7 mouse cellular contexts compared by ENCODE assay signal in genomic region chr3:138442612-138443464, GRCm38 (mm10). TPM values are rescaled to one million over a fixed set of nuclear protein-coding genes. Genes with fewer than 3 reads are reported as not detected.
DNase-seq lines count a peak whose midpoint lies in the region; ATAC-seq and TF ChIP-seq lines count a peak whose summit lies in the region.

TSS of gene Adh5 (plus strand) at chr3:138443093.

- H3K4me3 ChIP-seq in embryonic facial prominence, embryonic 12.5 days, result peak within 1 kb of the TSS; percentile 75
- H3K4me3 ChIP-seq in kidney, adult 2 months (ENCODE audit: insufficient read depth, low read depth, low read length), result peak within 1 kb of the TSS; percentile 97
- H3K4me3 ChIP-seq in limb, embryonic 12.5 days (replicated peaks), result peak within 1 kb of the TSS; percentile 78
- peak within 1 kb of the TSS; percentile 76 for H3K4me3 ChIP-seq in midbrain, embryonic 15.5 days
- H3K4me3 ChIP-seq in spleen, adult 2 months (ENCODE audit: extremely low read depth, insufficient read depth, insufficient read length), result peak within 1 kb of the TSS; percentile 71

- TF ChIP-seq POLR2A in kidney, adult 2 months (IDR thresholded peaks at IDR 0.05; ENCODE audit: low read depth, low read length), result no peak
- TF ChIP-seq POLR2A in spleen, adult 2 months (IDR thresholded peaks at IDR 0.05; ENCODE audit: low read depth, low read length), result peak; percentile 40; the same call in 1 of the 2 replicates

- H3K4me2 ChIP-seq in embryonic facial prominence, embryonic 12.5 days (replicated peaks), result peak within 1 kb of the TSS; percentile 74
- H3K4me2 ChIP-seq in limb, embryonic 12.5 days, result peak within 1 kb of the TSS; percentile 75
- peak within 1 kb of the TSS; percentile 95 for H3K4me2 ChIP-seq in midbrain, embryonic 15.5 days

- H3K27ac ChIP-seq in embryonic facial prominence, embryonic 12.5 days, result peak within 1 kb of the TSS; percentile 89
- H3K27ac ChIP-seq in kidney, adult 2 months (ENCODE audit: insufficient read depth, low read depth, low read length), result peak within 1 kb of the TSS; percentile 92
- peak within 1 kb of the TSS; percentile 91 for H3K27ac ChIP-seq in limb, embryonic 12.5 days
- peak within 1 kb of the TSS; percentile 89 for H3K27ac ChIP-seq in midbrain, embryonic 15.5 days
- peak within 1 kb of the TSS; percentile 67 for H3K27ac ChIP-seq in spleen, adult 2 months (ENCODE audit: insufficient read depth, low read length)

- H3K4me1 ChIP-seq in embryonic facial prominence, embryonic 12.5 days, result peaks cover 15% of the 10 kb centered on the region
- peaks cover 4% of the 10 kb centered on the region; the same call in 1 of the 2 replicates for H3K4me1 ChIP-seq in kidney, adult 2 months (ENCODE audit: control insufficient read depth, insufficient read depth, low read length)
- H3K4me1 ChIP-seq in limb, embryonic 12.5 days (replicated peaks), result peaks cover 12% of the 10 kb centered on the region
- H3K4me1 ChIP-seq in midbrain, embryonic 15.5 days, result peaks cover 17% of the 10 kb centered on the region
- H3K4me1 ChIP-seq in spleen, adult 2 months (ENCODE audit: control insufficient read depth, insufficient read depth, insufficient read length), result peaks cover 3% of the 10 kb centered on the region; the same call in 1 of the 2 replicates

- no peaks in the 10 kb centered on the region for H3K27me3 ChIP-seq in embryonic facial prominence, embryonic 12.5 days
- no peaks in the 10 kb centered on the region for H3K27me3 ChIP-seq in kidney, adult 2 months (replicated peaks; ENCODE audit: control insufficient read depth, insufficient read depth, low read length)
- no peaks in the 10 kb centered on the region for H3K27me3 ChIP-seq in limb, embryonic 12.5 days
- 0 out of 2 replicates have a peak, but pooled peaks cover 3% of the 10 kb centered on the region for H3K27me3 ChIP-seq in midbrain, embryonic 15.5 days (replicated peaks)
- no peaks in the 10 kb centered on the region for H3K27me3 ChIP-seq in spleen, adult 2 months (ENCODE audit: control insufficient read depth, insufficient read depth, low read length)

- TF ChIP-seq CTCF in kidney, adult 2 months (conservative IDR thresholded peaks at IDR 0.05; ENCODE audit: insufficient read depth, insufficient read length, low read depth, low read length), result no peak
- TF ChIP-seq CTCF in spleen, adult 2 months (IDR thresholded peaks at IDR 0.05; ENCODE audit: extremely low read depth, insufficient read depth, insufficient read length, insufficient replicate concordance), result no peak

- H3K9me3 ChIP-seq in embryonic facial prominence, embryonic 12.5 days, result no peaks in the 10 kb centered on the region
- no peaks in the 10 kb centered on the region for H3K9me3 ChIP-seq in limb, embryonic 12.5 days
- no peaks in the 10 kb centered on the region for H3K9me3 ChIP-seq in midbrain, embryonic 15.5 days

- DNase-seq in adrenal gland, postnatal 25 days, result peak; percentile 92
- peak; percentile 94 for DNase-seq in heart, adult 18-20 months
- peak; percentile 94 for DNase-seq in kidney, adult 2 months
- DNase-seq in spleen, adult 2 months (ENCODE audit: low read depth in 1 of 2, low spot score in 2 of 2), result peak; percentile 84 to 89

- H3K9ac ChIP-seq in embryonic facial prominence, embryonic 12.5 days, result peak within 1 kb of the TSS; percentile 86
- H3K9ac ChIP-seq in limb, embryonic 12.5 days (replicated peaks), result peak within 1 kb of the TSS; percentile 90
- H3K9ac ChIP-seq in midbrain, embryonic 15.5 days, result peak within 1 kb of the TSS; percentile 79

- under 1% methylated on average over 86 of the region's 86 CpGs for WGBS in embryonic facial prominence, embryonic 12.5 days
- WGBS in kidney, adult 2 months, result under 1% methylated on average over 85 of the region's 86 CpGs
- WGBS in limb, embryonic 12.5 days, result under 1% methylated on average over 86 of the region's 86 CpGs
- under 1% methylated on average over 86 of the region's 86 CpGs for WGBS in midbrain, embryonic 15.5 days
- under 1% methylated on average over 84 of the region's 86 CpGs for WGBS in spleen, adult 2 months

- ATAC-seq in embryonic facial prominence, embryonic 12.5 days (ENCODE audit: insufficient number of reproducible peaks, insufficient read depth, low FRiP score, low TSS enrichment), result peak; percentile 97
- ATAC-seq in limb, embryonic 12.5 days (ENCODE audit: insufficient number of reproducible peaks, insufficient read depth, low FRiP score, low TSS enrichment, low read depth), result peak; percentile 98
- peak; percentile 99 for ATAC-seq in midbrain, embryonic 15.5 days (replicated peaks)

- peaks cover 25% of the 10 kb centered on the region for H3K36me3 ChIP-seq in embryonic facial prominence, embryonic 12.5 days
- H3K36me3 ChIP-seq in kidney, adult 2 months (ENCODE audit: control insufficient read depth, insufficient read depth, low read length), result no peaks in the 10 kb centered on the region
- H3K36me3 ChIP-seq in limb, embryonic 12.5 days, result peaks cover 31% of the 10 kb centered on the region
- H3K36me3 ChIP-seq in midbrain, embryonic 15.5 days (replicated peaks), result peaks cover 10% of the 10 kb centered on the region
- H3K36me3 ChIP-seq in spleen, adult 2 months (ENCODE audit: control insufficient read depth, insufficient read depth, low read length), result peaks cover 3% of the 10 kb centered on the region; the same call in 1 of the 2 replicates

RNA-seq across cellular contexts. Expression of gene Adh5, which starts in this region (rescaled TPM):
- total RNA-seq in adrenal gland, postnatal 25 days (2021), result 164 and 196 TPM in 2 replicates
- 236 and 237 TPM in 2 replicates for polyA plus RNA-seq in embryonic facial prominence, embryonic 12.5 days (2016; fragmentation: Nextera tagmentation; extraction: Ambion mirVana)
- 10 to 100 TPM; 82.4 to 89.7 TPM for total RNA-seq in heart, adult 18-20 months (2021)
- polyA plus RNA-seq in kidney, adult 2 months (2012; rRNA removed), result 82.6 and 107 TPM in 2 replicates
- 207 and 222 TPM in 2 replicates for polyA plus RNA-seq in limb, embryonic 12.5 days (2016; fragmentation: Nextera tagmentation; extraction: Ambion mirVana)
- 194 and 197 TPM in 2 replicates for polyA plus RNA-seq in midbrain, embryonic 15.5 days (2015; fragmentation: Nextera tagmentation; extraction: Ambion mirVana)
- polyA plus RNA-seq in spleen, adult 2 months (2012; rRNA removed), result 15.1 and 15.4 TPM in 2 replicates

Comparison
In these comparisons a context has a peak if more than half of its experiments do, and no peak if none do; other contexts are left out.
1. Peak in every context shown above with its lines: DNase-seq, ATAC-seq, H3K4me3 ChIP-seq and H3K27ac ChIP-seq.